8 mouse cellular contexts compared by ENCODE assay signal in genomic region chr15:21407324-21408044, GRCm38 (mm10).
A peak's percentile ranks its signal among the peaks of the same experiment; 100 is the strongest.
DNase-seq lines count a peak whose midpoint lies in the region; ATAC-seq and TF ChIP-seq lines count a peak whose summit lies in the region.

No protein-coding gene starts in this region.

- peak; percentile 86 for ATAC-seq in midbrain, embryonic 11.5 days (ENCODE audit: low FRiP score)
- ATAC-seq in hindbrain, embryonic 12.5 days (ENCODE audit: low FRiP score) = peak; percentile 68
- peak; percentile 73 for ATAC-seq in neural tube, embryonic 15.5 days (ENCODE audit: low FRiP score)

- no peak for DNase-seq in gastrocnemius, adult 2 months
- DNase-seq in gastrocnemius, adult 18-20 months (ENCODE audit: low spot score) = no peak
- DNase-seq in midbrain, embryonic 11.5 days (ENCODE audit: low spot score, missing footprints) = no peak
- DNase-seq in midbrain, embryonic 10.5 days (ENCODE audit: low spot score) = no peak
- DNase-seq in right cerebral cortex, postnatal 10 days (ENCODE audit: low spot score in 2 of 2) = no peak
- no peak for DNase-seq in heart, adult 9 months (ENCODE audit: low spot score in 2 of 2)

- H3K4me1 ChIP-seq in midbrain, embryonic 11.5 days (ENCODE audit: control insufficient read depth, insufficient read depth, low read length) = no peaks in the 10 kb centered on the region
- H3K4me1 ChIP-seq in midbrain, embryonic 10.5 days = no peaks in the 10 kb centered on the region
- no peaks in the 10 kb centered on the region for H3K4me1 ChIP-seq in hindbrain, embryonic 12.5 days
- no peaks in the 10 kb centered on the region for H3K4me1 ChIP-seq in neural tube, embryonic 15.5 days

- no peaks in the 10 kb centered on the region for H3K9me3 ChIP-seq in midbrain, embryonic 11.5 days (ENCODE audit: control insufficient read depth, low read length)
- no peaks in the 10 kb centered on the region for H3K9me3 ChIP-seq in midbrain, embryonic 10.5 days (replicated peaks)
- no peaks in the 10 kb centered on the region for H3K9me3 ChIP-seq in hindbrain, embryonic 12.5 days (replicated peaks)
- no peaks in the 10 kb centered on the region for H3K9me3 ChIP-seq in neural tube, embryonic 15.5 days (replicated peaks)

- intact Hi-C loops in gastrocnemius, adult 2 months (cut with DNase I) = no loop called here

- 69% methylated on average over 2 of the region's 2 CpGs for WGBS in midbrain, embryonic 11.5 days
- 63% methylated on average over 2 of the region's 2 CpGs for WGBS in midbrain, embryonic 10.5 days
- 64% methylated on average over 2 of the region's 2 CpGs for WGBS in hindbrain, embryonic 12.5 days
- WGBS in neural tube, embryonic 15.5 days = 78% methylated on average over 2 of the region's 2 CpGs

- no peak overlapping the region for H3K4me2 ChIP-seq in midbrain, embryonic 11.5 days
- no peak overlapping the region for H3K4me2 ChIP-seq in hindbrain, embryonic 12.5 days (replicated peaks)
- no peak overlapping the region for H3K4me2 ChIP-seq in neural tube, embryonic 15.5 days

- no peaks in the 10 kb centered on the region for H3K36me3 ChIP-seq in midbrain, embryonic 11.5 days (ENCODE audit: control insufficient read depth, insufficient read depth, low read length)
- H3K36me3 ChIP-seq in midbrain, embryonic 10.5 days = no peaks in the 10 kb centered on the region
- no peaks in the 10 kb centered on the region for H3K36me3 ChIP-seq in hindbrain, embryonic 12.5 days
- H3K36me3 ChIP-seq in neural tube, embryonic 15.5 days = no peaks in the 10 kb centered on the region

- TF ChIP-seq CTCF in gastrocnemius, adult 2 months (IDR thresholded peaks at IDR 0.05) = peak; percentile 68

- no peak overlapping the region for H3K9ac ChIP-seq in midbrain, embryonic 11.5 days (ENCODE audit: low read length)
- H3K9ac ChIP-seq in hindbrain, embryonic 12.5 days = no peak overlapping the region
- no peak overlapping the region for H3K9ac ChIP-seq in neural tube, embryonic 15.5 days (replicated peaks)

- H3K4me3 ChIP-seq in gastrocnemius, adult 2 months = no peak overlapping the region
- H3K4me3 ChIP-seq in midbrain, embryonic 11.5 days (ENCODE audit: low read depth, low read length) = no peak overlapping the region
- H3K4me3 ChIP-seq in midbrain, embryonic 10.5 days = no peak overlapping the region
- H3K4me3 ChIP-seq in hindbrain, embryonic 12.5 days = no peak overlapping the region
- no peak overlapping the region for H3K4me3 ChIP-seq in neural tube, embryonic 15.5 days (replicated peaks)

- H3K27ac ChIP-seq in gastrocnemius, adult 2 months = no peak overlapping the region
- H3K27ac ChIP-seq in midbrain, embryonic 11.5 days (ENCODE audit: low read depth, low read length) = no peak overlapping the region
- no peak overlapping the region for H3K27ac ChIP-seq in midbrain, embryonic 10.5 days (replicated peaks)
- no peak overlapping the region for H3K27ac ChIP-seq in hindbrain, embryonic 12.5 days
- H3K27ac ChIP-seq in neural tube, embryonic 15.5 days (replicated peaks) = no peak overlapping the region

- H3K27me3 ChIP-seq in midbrain, embryonic 11.5 days (ENCODE audit: control insufficient read depth, insufficient read depth, low read length) = no peaks in the 10 kb centered on the region
- no peaks in the 10 kb centered on the region for H3K27me3 ChIP-seq in midbrain, embryonic 10.5 days (ENCODE audit: low read depth, poor library complexity, severe bottlenecking)
- no peaks in the 10 kb centered on the region for H3K27me3 ChIP-seq in hindbrain, embryonic 12.5 days
- no peaks in the 10 kb centered on the region for H3K27me3 ChIP-seq in neural tube, embryonic 15.5 days (replicated peaks)
